Mouse (Mus musculus) ES-E14 (cell line): ENCODE results near the gene Kcnk4. TPM values are rescaled to one million over a fixed set of nuclear protein-coding genes. Genes with fewer than 3 reads are reported as not detected.
A peak's percentile ranks its signal among the peaks of the same experiment; 100 is the strongest.

Source experiments
- DNase-seq: peaks from one replicate; pipeline ENCODE4 v3.0.0-alpha.2; 2013; ENCODE audit warnings: low read depth, low spot score
- H3K27ac ChIP-seq: 2 replicates; pipeline ENCODE4 v1.5.1; 2012; ENCODE audit warnings: low read depth, mild to moderate bottlenecking, low read length, moderate library complexity, mixed read lengths; ENCODE audit not compliant: poor library complexity, insufficient read depth, severe bottlenecking
- H3K36me3 ChIP-seq: 2 replicates; pipeline ENCODE4 v1.6.1; 2012; ENCODE audit warnings: mild to moderate bottlenecking, low read length, moderate library complexity, mixed read lengths; ENCODE audit not compliant: control insufficient read depth, poor library complexity, insufficient read depth, severe bottlenecking
- H3K4me1 ChIP-seq, 2 experiments: fragments of 150-350 bp in 1 of 2; sonication (generic) in 1 of 2; 2 replicates each; pipeline ENCODE4 v1.6.1; 2012; ENCODE audit warnings: low read length in 2 of 2, mild to moderate bottlenecking in 1 of 2, mixed read lengths in 1 of 2; ENCODE audit not compliant: control insufficient read depth in 2 of 2, insufficient read depth in 2 of 2, poor library complexity in 1 of 2
- H3K4me3 ChIP-seq, 2 experiments: fragments of 150-350 bp in 1 of 2; sonication (generic) in 1 of 2; 2 replicates each; pipeline ENCODE4 v1.5.1; 2012; ENCODE audit warnings: low read length in 2 of 2, low read depth in 1 of 2, mild to moderate bottlenecking in 1 of 2, mixed read lengths in 1 of 2; ENCODE audit not compliant: insufficient read depth in 1 of 2, poor library complexity in 1 of 2, severe bottlenecking in 1 of 2
- H3K9ac ChIP-seq: 2 replicates; pipeline ENCODE4 v1.6.1; 2012; ENCODE audit warnings: low read depth, mild to moderate bottlenecking, low read length, mixed read lengths; ENCODE audit not compliant: poor library complexity, insufficient read depth, severe bottlenecking
- H3K9me3 ChIP-seq: fragments of 150-350 bp; sonication (generic); 2 replicates; pipeline ENCODE4 v1.6.1; 2012; ENCODE audit warnings: low read depth, mild to moderate bottlenecking, low read length; ENCODE audit not compliant: control insufficient read depth, insufficient read depth
- CHD2 ChIP-seq: IDR thresholded peaks from 2 replicates; pipeline ENCODE4 v1.6.1; 2014; ENCODE audit warnings: mild to moderate bottlenecking, low read depth, low read length, inconsistent platforms
- HCFC1 ChIP-seq: IDR thresholded peaks from 2 replicates; pipeline ENCODE4 v1.6.1; 2012; ENCODE audit warnings: low read length, inconsistent platforms, borderline replicate concordance; ENCODE audit not compliant: insufficient read depth
- MAFK ChIP-seq: IDR thresholded peaks from 2 replicates; pipeline ENCODE4 v1.6.1; 2014; ENCODE audit warnings: mild to moderate bottlenecking, low read depth, low read length, inconsistent platforms; ENCODE audit not compliant: insufficient read depth
- ZC3H11A ChIP-seq: IDR thresholded peaks from 2 replicates; pipeline ENCODE4 v1.6.1; 2012; ENCODE audit warnings: low read depth, mild to moderate bottlenecking, inconsistent platforms, low read length, borderline replicate concordance
- ZNF384 ChIP-seq: IDR thresholded peaks from 2 replicates; pipeline ENCODE4 v1.6.1; 2012; ENCODE audit warnings: low read depth, low read length, inconsistent platforms
- in situ Hi-C, 2 experiments: fragments of 600-800 bp; cut with MboI; formaldehyde crosslinking; loops; one replicate each; pipeline ENCODE4 v1.15.1; 2025; ENCODE audit warnings: low sequenced_read_pairs in 2 of 2, inconsistent platforms in 1 of 2; ENCODE audit not compliant: unreplicated experiment in 2 of 2
- total RNA-seq: library from RNA; depleted of rRNA; stranded (reverse); fragments of 300-350 nt; gene quantifications from 2 replicates; pipeline ENCODE4 v1.2.3, GENCODE M21; 2012

The Kcnk4 gene
- total RNA-seq, 1 experiment, result 4.4 TPM

DNA sequence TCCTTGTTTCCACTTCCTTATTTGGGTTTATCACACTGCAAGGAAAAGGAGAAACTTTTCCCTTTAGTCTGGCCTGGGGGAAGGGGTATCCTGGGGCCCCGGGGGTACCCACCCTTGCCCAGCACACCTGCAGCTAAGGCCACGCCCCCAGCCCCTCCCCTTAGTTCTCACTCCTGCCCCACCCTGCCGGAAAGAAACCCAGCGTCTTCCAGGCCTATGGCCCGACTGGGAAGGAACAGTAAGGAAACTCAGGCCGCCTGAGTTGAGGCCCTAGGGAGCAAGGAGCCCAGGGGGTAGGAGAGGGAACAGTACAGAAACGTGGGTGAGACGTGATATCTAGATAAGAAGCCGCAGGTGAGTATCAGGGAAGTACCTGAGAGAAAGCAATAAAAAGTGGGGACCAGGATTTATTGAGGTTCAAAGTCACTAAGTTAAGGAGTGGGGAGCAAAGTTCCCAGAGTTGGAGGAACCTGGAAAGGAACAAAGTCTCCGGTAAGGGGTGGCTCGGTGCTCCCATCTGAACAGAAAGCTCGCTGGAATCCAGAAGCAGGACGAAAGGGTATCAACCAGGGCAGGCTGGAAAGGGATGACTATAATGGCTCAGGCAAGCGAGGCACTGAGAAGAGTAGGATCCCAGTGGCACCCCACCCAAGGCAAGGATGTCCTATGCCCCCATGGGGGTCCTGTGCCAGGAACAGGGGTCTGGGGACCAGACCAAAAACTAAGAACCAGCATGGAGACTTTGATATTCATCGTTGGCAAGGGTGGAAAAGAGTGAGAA, 34.4 kb upstream of the Kcnk4 start:
- peaks cover 27% of the 10 kb centered on the region for H3K36me3 ChIP-seq
- peak overlapping the region; percentile 72; the same call in 1 of the 2 replicates for H3K9ac ChIP-seq
- DNase-seq, result no peak
- H3K27ac ChIP-seq, result no peak overlapping the region
- TF ChIP-seq ZNF384, result no peak
- no peak for TF ChIP-seq MAFK
- no peak for TF ChIP-seq ZC3H11A
- TF ChIP-seq CHD2, result no peak
- TF ChIP-seq HCFC1, result no peak
- H3K9me3 ChIP-seq, result no peaks in the 10 kb centered on the region
- H3K4me3 ChIP-seq, result peak overlapping the region; percentile 74 to 87
- in situ Hi-C loops, result no loop called here
- peaks cover 9 to 38% of the 10 kb centered on the region in 2 experiments; a peak in 3 of 4 replicates for H3K4me1 ChIP-seq

DNA sequence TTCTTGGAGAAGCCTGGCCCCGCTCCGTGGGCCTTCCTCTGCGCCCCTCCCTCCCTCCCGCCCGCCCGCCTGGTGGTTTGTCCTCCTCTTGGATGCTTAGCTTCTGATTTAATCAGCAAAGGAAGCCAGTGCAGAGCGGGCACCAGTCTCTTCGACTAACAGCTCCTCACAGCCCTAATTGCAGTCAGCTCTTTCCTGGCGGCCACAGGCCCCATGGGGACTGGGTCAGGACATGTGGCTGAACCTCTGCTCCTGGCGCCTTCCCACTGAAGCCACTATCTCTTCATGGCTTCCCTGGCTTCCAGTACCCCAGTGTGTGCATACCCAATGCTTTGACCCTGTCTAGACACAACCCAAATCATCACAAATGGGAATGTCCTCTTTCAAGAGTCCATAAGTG, 22.1 kb upstream of the Kcnk4 start:
- no peak for DNase-seq
- in situ Hi-C loops, result no loop called here
- H3K36me3 ChIP-seq, result peaks cover 63% of the 10 kb centered on the region
- H3K27ac ChIP-seq, result no peak overlapping the region
- no peak for TF ChIP-seq ZC3H11A
- no peak for TF ChIP-seq CHD2
- TF ChIP-seq ZNF384, result no peak
- no peak for TF ChIP-seq HCFC1
- TF ChIP-seq MAFK, result no peak
- no peaks in the 10 kb centered on the region for H3K9me3 ChIP-seq
- no peak overlapping the region for H3K4me3 ChIP-seq
- H3K4me1 ChIP-seq, result peaks cover 0 to 12% of the 10 kb centered on the region in 2 experiments; a peak in 2 of 4 replicates
- no peak overlapping the region for H3K9ac ChIP-seq

DNA sequence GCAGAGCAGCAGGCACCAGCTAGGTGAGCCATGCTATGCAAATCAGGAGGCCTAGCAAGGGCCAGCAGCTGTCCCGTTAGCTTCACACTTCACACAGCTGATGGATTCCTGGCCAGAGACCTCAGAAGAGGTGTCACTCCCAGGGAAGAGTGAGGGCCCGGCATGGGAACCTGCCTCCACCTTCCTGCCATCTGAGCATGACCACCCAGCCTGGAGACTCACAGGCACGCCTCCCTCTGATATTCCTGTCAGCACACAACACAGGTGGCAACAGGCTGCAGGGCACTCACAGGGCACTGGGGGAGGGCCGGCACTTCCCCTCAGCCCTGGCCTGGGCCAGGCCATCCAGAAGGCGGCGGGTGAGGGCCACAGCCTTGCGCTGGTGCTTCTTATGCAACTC, 21.1 kb upstream of the Kcnk4 start:
- DNase-seq, result no peak
- H3K9ac ChIP-seq, result no peak overlapping the region
- peaks cover 60% of the 10 kb centered on the region for H3K36me3 ChIP-seq
- no peak for TF ChIP-seq CHD2
- no peak for TF ChIP-seq HCFC1
- TF ChIP-seq ZNF384, result no peak
- TF ChIP-seq MAFK, result no peak
- TF ChIP-seq ZC3H11A, result no peak
- in situ Hi-C loops, result no loop called here
- no peak overlapping the region for H3K4me3 ChIP-seq
- peaks cover 0 to 12% of the 10 kb centered on the region in 2 experiments; a peak in 2 of 4 replicates for H3K4me1 ChIP-seq
- no peaks in the 10 kb centered on the region for H3K9me3 ChIP-seq
- no peak overlapping the region for H3K27ac ChIP-seq

DNA sequence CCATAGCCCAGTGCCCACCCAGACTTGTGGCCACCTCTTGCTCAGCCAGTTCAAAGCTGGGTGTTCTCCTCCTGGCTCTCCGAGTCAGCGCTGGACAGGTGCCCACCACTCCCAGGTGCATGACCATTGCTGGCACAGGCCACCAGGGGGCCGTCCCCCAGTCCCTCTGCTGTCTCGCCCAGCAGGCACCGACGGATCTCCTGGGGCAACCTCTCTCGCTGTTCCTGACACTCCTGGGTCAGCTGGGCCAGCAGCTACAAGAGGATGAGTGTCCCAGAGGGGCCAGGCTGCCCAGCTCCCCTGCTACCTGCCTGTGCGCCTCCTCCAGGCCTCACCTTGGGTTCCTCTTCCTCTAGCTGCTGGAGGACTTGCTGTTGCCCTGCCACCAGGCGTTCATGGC, 19.7 kb upstream of the Kcnk4 start:
- DNase-seq, result no peak
- H3K4me1 ChIP-seq, result peaks cover 0 to 17% of the 10 kb centered on the region in 2 experiments; a peak in 2 of 4 replicates
- no peak overlapping the region for H3K9ac ChIP-seq
- TF ChIP-seq MAFK (no peak), ZC3H11A (no peak), ZNF384 (no peak)
- in situ Hi-C loops, result no loop called here
- H3K36me3 ChIP-seq, result peaks cover 47% of the 10 kb centered on the region
- H3K4me3 ChIP-seq, result no peak overlapping the region
- H3K27ac ChIP-seq, result no peak overlapping the region
- no peaks in the 10 kb centered on the region for H3K9me3 ChIP-seq

DNA sequence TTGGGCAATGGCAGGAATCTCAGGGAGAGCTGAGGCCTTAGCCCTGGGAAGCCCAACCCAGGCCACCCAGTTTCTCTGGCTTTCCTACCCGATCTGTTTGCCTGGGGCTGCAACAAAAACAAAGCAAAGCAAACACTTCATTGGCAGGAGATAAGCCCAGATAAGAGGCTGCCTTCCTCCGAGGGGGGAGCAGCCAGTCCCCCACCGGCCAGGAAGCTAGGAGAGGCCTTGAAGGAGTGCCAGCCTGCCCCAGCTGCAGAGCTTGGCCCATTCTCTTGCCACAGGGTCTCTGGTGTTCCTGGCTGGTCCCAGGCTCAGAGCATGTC, 18.4 kb upstream of the Kcnk4 start:
- peak overlapping the region; percentile 80; a peak in 3 of 4 replicates for H3K4me3 ChIP-seq
- peaks cover 34% of the 10 kb centered on the region for H3K36me3 ChIP-seq
- no peak for DNase-seq
- no peak for TF ChIP-seq HCFC1
- no peak for TF ChIP-seq ZNF384
- no peak for TF ChIP-seq CHD2
- TF ChIP-seq MAFK, result no peak
- TF ChIP-seq ZC3H11A, result no peak
- peak overlapping the region; percentile 82; the same call in 1 of the 2 replicates for H3K9ac ChIP-seq
- H3K4me1 ChIP-seq, result peaks cover 0 to 23% of the 10 kb centered on the region in 2 experiments; a peak in 3 of 4 replicates
- peak overlapping the region; percentile 91; the same call in 1 of the 2 replicates for H3K27ac ChIP-seq
- in situ Hi-C loops, result no loop called here
- H3K9me3 ChIP-seq, result no peaks in the 10 kb centered on the region
